Mouse (Mus musculus) adrenal gland, postnatal 10 days (tissue): Measurements from ENCODE around the gene Klc1. TPM values are rescaled to one million over a fixed set of nuclear protein-coding genes. Genes with fewer than 3 reads are reported as not detected.
"Not testable (repeated sequence)": the region's sequence is repeated elsewhere in the genome, so short reads cannot be mapped to it uniquely, and the experiment has no call there.

ENCODE experiments used
- DNase-seq: peaks from one replicate; pipeline ENCODE4 v3.0.0; 2021; ENCODE audit warnings: mixed read lengths
- long read RNA-seq, 2 experiments: library from polyadenylated mRNA; stranded (forward); transcript quantifications; one replicate each; pipeline ENCODE4 v2.0.0; 2021
- total RNA-seq, 2 experiments: library from RNA; stranded (reverse); gene quantifications; 2 replicates each; pipeline ENCODE4 v1.2.3; 2021

Gene Klc1
- total RNA-seq: 100 to 1,000 TPM in 1 of 2 experiments, 10 to 100 TPM in 1; 94.0 to 133 TPM
- long read RNA-seq, experiment 1, transcript Klc1-208 (3 exons, 806 nt): minor isoform, 7 of 149 reads
- long read RNA-seq, experiment 1, transcript Klc1-202 (14 exons, 2,272 nt): minor isoform, 7 of 149 reads
- long read RNA-seq, experiment 1, transcript Klc1-204 (16 exons, 2,268 nt): minor isoform, 16 of 149 reads
- long read RNA-seq, experiment 1, transcript Klc1-201 (16 exons, 2,504 nt): major isoform, 27 of 149 reads
- long read RNA-seq, experiment 1, partial matches to known transcripts: 16 of 149 reads
- long read RNA-seq, experiment 1, other reads (novel, unspliced or antisense): 75 of 149 reads
- long read RNA-seq, experiment 2, transcript Klc1-201 (16 exons, 2,504 nt): minor isoform, 9 of 104 reads
- long read RNA-seq, experiment 2, transcript Klc1-202 (14 exons, 2,272 nt): major isoform, 13 of 104 reads
- long read RNA-seq, experiment 2, transcript Klc1-204 (16 exons, 2,268 nt): minor isoform, 8 of 104 reads
- long read RNA-seq, experiment 2, partial matches to known transcripts: 9 of 104 reads
- long read RNA-seq, experiment 2, other reads (novel, unspliced or antisense): 60 of 104 reads

GRCm38 (mm10) chr12:111758381-111759175 is at the start of gene Klc1:
Klc1 (plus strand) TSS chr12:111758849.
- DNase-seq: peak; percentile 88

GRCm38 (mm10) chr12:111710091-111710490 is 48.6 kb upstream of the Klc1 start:
- no peak for DNase-seq

- DNase-seq: peak; percentile 47
Measured at GRCm38 (mm10) chr12:111712476-111712875, 46.2 kb upstream of the Klc1 start.

GRCm38 (mm10) chr12:111713004-111713651 is 45.5 kb upstream of the Klc1 start, which contains the start of the genes Bag5 and Apopt1:
Bag5 (minus strand) TSS chr12:111713257.
Apopt1 (plus strand) TSS chr12:111713261.
- peak; percentile 95 for DNase-seq

GRCm38 (mm10) chr12:111713880-111714279 is 44.8 kb upstream of the Klc1 start:
- DNase-seq: not testable (repeated sequence)

GRCm38 (mm10) chr12:111716505-111716904 is 42.1 kb upstream of the Klc1 start:
- no peak for DNase-seq

- no peak for DNase-seq
Measured at GRCm38 (mm10) chr12:111718656-111719055, 40.0 kb upstream of the Klc1 start.

- DNase-seq: no peak
Measured at GRCm38 (mm10) chr12:111720222-111720621, 38.4 kb upstream of the Klc1 start.

- peak; percentile 68 for DNase-seq
Measured at GRCm38 (mm10) chr12:111722654-111723053, 36.0 kb upstream of the Klc1 start.

GRCm38 (mm10) chr12:111724638-111725337 is 33.9 kb upstream of the Klc1 start:
- DNase-seq: no peak

- DNase-seq: no peak
Measured at GRCm38 (mm10) chr12:111725338-111726121, 33.1 kb upstream of the Klc1 start.

GRCm38 (mm10) chr12:111726122-111726463 is 32.6 kb upstream of the Klc1 start:
- DNase-seq: no peak

- no peak for DNase-seq
Measured at GRCm38 (mm10) chr12:111727956-111728355, 30.7 kb upstream of the Klc1 start.

GRCm38 (mm10) chr12:111731822-111732807 is 26.5 kb upstream of the Klc1 start:
- peak; percentile 93 for DNase-seq

- DNase-seq: no peak
Measured at GRCm38 (mm10) chr12:111732921-111733320, 25.7 kb upstream of the Klc1 start.

GRCm38 (mm10) chr12:111734912-111735311 is 23.7 kb upstream of the Klc1 start:
- no peak for DNase-seq

- not testable (repeated sequence) for DNase-seq
Measured at GRCm38 (mm10) chr12:111736676-111737075, 22.0 kb upstream of the Klc1 start.

- DNase-seq: no peak
Measured at GRCm38 (mm10) chr12:111737370-111737769, 21.3 kb upstream of the Klc1 start.

- peak; percentile 79 for DNase-seq
Measured at GRCm38 (mm10) chr12:111738754-111739153, 19.9 kb upstream of the Klc1 start.
